Mouse (Mus musculus) megakaryocyte, embryonic 14.5 days (primary cell): ENCODE results near the gene Rhbdd1. TPM values are rescaled to one million over a fixed set of nuclear protein-coding genes. Genes with fewer than 3 reads are reported as not detected.

ENCODE experiments used
- H3K27me3 ChIP-seq: replicated peaks from 2 replicates; pipeline ENCODE3; 2012; ENCODE audit warnings: inconsistent platforms
- H3K36me3 ChIP-seq: replicated peaks from 2 replicates; pipeline ENCODE3; 2012; ENCODE audit warnings: low read length, inconsistent platforms, mixed read lengths
- H3K4me1 ChIP-seq: 2 replicates; pipeline ENCODE4 v1.6.1; 2012; ENCODE audit warnings: inconsistent platforms
- H3K4me3 ChIP-seq: replicated peaks from 2 replicates; pipeline ENCODE3; 2012; ENCODE audit warnings: moderate library complexity, mild to moderate bottlenecking, inconsistent platforms
- H3K9me3 ChIP-seq: 2 replicates; pipeline ENCODE4 v1.6.1; 2012; ENCODE audit warnings: inconsistent platforms
- FLI1 ChIP-seq: IDR thresholded peaks from 2 replicates; pipeline ENCODE4 v1.6.1; 2012; ENCODE audit warnings: low read length, inconsistent platforms, mixed read lengths
- GATA1 ChIP-seq: IDR thresholded peaks from 3 replicates; pipeline ENCODE4 v1.6.1; 2012; ENCODE audit warnings: mixed read lengths, low read length, inconsistent platforms, borderline replicate concordance
- polyA plus RNA-seq: library from polyadenylated mRNA; stranded (reverse); fragments of >175 nt; gene quantifications from 2 replicates; pipeline ENCODE4 v1.2.3, GENCODE M21; 2012; ENCODE audit warnings: low replicate concordance; ENCODE audit not compliant: insufficient read depth

Rhbdd1 gene
- polyA plus RNA-seq, 1 experiment: 1.2 TPM

DNA sequence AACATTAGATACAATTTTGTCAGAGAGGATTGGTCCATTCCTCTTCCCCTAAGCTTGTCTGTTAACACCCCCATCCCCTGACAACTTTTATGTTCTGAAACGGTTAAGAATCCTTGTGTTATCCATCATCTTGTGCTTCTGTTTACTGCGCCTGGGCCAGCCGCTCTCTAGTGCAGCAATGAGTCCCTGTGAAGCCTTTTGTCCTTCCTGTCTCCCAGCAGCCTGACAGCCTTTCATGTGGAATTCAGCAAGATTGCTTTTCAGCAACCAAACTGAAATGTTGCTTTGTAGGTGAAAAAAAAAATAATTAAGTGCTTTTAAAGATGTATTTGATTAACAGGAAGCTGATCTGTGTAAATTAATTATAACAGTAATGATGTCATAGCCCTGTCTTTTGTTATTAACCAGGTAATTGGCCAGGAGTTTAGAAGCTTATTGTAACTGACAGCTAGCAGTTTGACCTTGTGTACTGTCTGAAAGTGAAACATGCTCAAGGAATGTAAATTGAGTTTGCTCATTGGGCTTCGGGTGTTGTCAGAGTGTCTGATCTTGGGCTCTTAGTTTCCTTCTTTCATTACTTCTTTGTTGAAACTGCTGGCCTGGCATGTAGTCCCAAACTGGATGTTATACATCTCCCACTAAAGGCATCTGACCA, 8.0 kb downstream of the Rhbdd1 start:
- Histone ChIP-seq H3K4me1 (peaks cover 10% of the 10 kb centered on the region), H3K4me3 (no peak overlapping the region), H3K36me3 (peaks cover 50% of the 10 kb centered on the region), H3K9me3 (peaks cover 24% of the 10 kb centered on the region), H3K27me3 (no peaks in the 10 kb centered on the region)
- TF ChIP-seq GATA1: no peak
- no peak for TF ChIP-seq FLI1

DNA sequence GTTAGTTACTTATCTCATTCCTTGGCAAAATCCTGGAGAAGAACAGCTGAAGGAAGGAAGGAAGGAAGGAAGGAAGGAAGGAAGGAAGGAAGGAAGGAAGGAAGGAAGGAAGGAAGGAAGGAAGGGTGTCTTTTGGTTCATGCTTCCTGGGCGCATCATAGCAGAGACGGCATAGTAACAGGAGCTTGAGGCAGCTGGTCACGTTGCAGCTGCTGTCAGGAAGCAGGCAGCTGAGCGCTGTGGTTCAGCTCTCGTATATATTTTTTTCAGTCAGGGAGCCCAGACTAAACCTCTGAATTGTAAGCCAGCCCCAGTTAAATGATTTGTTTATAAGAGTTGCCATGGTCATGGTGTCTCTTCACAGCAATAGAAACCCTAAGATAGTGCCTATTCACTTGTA, 9.9 kb downstream of the Rhbdd1 start:
- H3K4me1 ChIP-seq: peaks cover 3% of the 10 kb centered on the region; the same call in 1 of the 2 replicates
- H3K27me3 ChIP-seq: no peaks in the 10 kb centered on the region
- peaks cover 24% of the 10 kb centered on the region for H3K9me3 ChIP-seq
- H3K4me3 ChIP-seq: no peak overlapping the region
- peaks cover 49% of the 10 kb centered on the region for H3K36me3 ChIP-seq
- no peak for TF ChIP-seq FLI1
- TF ChIP-seq GATA1: no peak

DNA sequence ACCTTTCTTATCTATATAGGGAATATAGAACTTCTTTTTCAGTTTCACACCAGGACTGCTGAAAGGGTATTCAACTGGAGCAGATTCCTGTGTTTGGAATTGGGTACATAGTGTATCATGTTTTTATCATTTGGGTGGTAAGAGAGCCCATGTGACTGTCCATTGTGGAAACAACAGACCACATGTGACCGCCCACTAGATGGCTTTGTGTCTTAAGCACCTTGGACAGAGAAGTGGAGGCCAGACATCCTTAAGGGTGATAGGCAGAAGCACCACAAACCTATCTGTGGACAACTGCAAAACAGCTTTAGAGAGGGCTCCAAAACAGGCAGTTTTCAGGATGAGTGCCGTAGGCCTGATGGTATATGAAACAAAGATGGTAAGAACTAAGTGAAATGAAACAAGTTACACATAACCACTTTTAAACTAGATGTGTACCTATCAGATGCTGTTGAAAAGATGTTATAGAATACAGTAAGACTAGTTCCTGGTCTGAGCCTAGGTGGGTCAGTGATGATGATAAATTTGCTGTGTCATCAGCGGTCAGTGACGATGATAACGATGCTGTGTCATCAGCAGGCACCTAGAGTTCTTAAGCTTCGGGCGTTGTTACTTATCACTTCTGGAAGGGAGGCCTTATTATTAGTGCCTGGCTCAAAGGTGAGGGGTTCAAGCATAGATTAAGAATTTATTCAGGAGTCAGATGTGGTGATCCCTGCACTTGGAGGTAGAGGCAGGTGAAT, 12.0 kb downstream of the Rhbdd1 start:
- Histone ChIP-seq H3K9me3 (peaks cover 30% of the 10 kb centered on the region), H3K4me1 (no peaks in the 10 kb centered on the region), H3K27me3 (no peaks in the 10 kb centered on the region), H3K4me3 (no peak overlapping the region), H3K36me3 (peaks cover 49% of the 10 kb centered on the region)
- TF ChIP-seq FLI1: no peak
- TF ChIP-seq GATA1: no peak

DNA sequence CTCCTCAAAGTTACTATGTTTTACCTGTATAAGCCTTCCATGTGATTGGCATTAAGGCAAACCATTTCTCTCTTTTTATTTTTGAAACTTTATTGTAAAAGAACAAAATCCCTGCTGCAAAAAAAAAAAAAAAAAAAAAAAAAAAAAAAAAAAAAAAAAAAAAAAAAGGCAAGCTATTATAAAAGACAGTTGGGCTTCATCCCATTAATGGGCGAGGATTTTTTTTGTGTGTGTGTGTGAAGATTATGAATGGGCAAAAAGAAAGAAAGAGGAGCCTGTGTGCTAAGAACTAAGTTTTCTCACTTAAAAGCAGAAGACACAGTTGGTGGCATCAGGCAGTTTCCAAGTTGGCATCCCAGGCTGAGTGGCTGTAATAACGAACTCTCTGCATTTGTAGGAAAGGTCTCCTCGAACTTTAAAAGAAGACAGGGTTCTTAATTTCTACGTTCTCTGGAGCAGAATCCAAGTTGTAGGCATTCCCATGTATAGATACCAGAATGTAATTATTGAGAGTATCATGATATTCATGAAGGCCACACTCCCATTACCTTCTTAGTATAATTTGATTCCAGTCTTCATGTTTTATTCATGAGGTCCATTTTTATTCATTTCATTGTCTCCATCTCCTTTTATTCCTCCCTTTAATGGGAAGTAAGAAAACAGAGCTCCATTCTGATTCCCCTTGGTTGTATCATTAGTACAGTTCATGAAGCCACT, 13.1 kb downstream of the Rhbdd1 start:
- Histone ChIP-seq H3K4me3 (no peak overlapping the region), H3K4me1 (no peaks in the 10 kb centered on the region), H3K27me3 (no peaks in the 10 kb centered on the region), H3K9me3 (peaks cover 34% of the 10 kb centered on the region), H3K36me3 (peaks cover 56% of the 10 kb centered on the region)
- TF ChIP-seq FLI1 (no peak), GATA1 (no peak)

DNA sequence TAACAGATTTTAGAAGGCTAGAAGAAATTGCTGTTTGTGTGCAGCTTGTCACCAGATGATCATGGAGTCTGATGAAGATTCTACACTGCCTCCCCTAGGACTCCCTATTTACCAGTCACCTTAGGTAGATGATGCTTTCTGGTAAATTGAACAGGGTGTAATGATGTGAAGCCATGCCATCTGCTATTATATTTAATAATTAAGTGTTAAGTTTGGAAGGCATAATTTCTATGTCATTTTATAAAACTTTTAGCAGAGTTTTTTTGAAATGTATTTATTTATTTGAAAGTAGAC, 13.6 kb downstream of the Rhbdd1 start:
- TF ChIP-seq FLI1: no peak
- TF ChIP-seq GATA1: no peak
- peaks cover 39% of the 10 kb centered on the region for H3K9me3 ChIP-seq
- H3K36me3 ChIP-seq: peaks cover 60% of the 10 kb centered on the region
- H3K27me3 ChIP-seq: no peaks in the 10 kb centered on the region
- 0 out of 2 replicates have a peak, but pooled peaks cover 2% of the 10 kb centered on the region for H3K4me1 ChIP-seq
- no peak overlapping the region for H3K4me3 ChIP-seq

DNA sequence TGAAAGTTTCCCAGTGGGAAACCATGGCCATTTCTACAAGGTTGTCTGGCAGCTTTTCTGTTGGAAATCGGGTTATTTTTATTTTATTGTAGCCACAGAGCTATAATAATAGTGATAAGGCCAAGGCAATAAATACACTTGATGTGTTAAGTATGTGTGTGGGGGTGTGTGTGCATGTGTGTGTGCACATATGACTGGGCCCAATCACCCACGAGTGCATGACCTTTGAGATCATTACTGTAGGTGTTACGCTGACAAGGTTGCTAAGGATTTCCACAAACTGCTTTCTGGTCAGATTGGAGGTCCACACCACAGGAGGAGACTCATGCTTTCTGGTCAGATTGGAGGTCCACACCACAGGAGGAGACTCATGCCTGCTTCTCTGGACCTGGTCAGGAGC, 18.3 kb downstream of the Rhbdd1 start:
- Histone ChIP-seq H3K36me3 (peaks cover 50% of the 10 kb centered on the region), H3K4me3 (no peak overlapping the region), H3K4me1 (0 out of 2 replicates have a peak, but pooled peaks cover 2% of the 10 kb centered on the region), H3K9me3 (peaks cover 18% of the 10 kb centered on the region), H3K27me3 (no peaks in the 10 kb centered on the region)
- TF ChIP-seq FLI1 (no peak), GATA1 (no peak)

DNA sequence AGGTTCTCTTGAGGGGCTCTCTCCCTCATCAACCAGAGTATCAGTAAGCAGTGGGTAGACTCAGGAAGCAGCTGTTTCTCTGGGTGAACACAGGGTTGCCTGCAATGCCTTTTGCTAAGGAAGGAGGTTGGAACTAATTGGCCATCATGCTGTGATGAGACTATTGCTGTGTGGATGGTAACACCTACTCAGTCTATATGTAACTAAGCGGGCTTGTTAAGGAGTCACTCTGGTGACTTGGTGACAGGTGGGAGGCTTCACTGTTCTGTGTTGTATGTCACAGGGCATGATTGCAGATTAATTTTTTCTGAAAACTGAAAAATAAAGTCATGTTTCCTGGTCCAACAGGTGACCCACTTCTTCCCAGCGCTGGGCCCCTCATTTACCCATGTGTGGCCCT, 36.8 kb downstream of the Rhbdd1 start:
- 0 out of 2 replicates have a peak, but pooled peaks cover 3% of the 10 kb centered on the region for H3K4me1 ChIP-seq
- H3K9me3 ChIP-seq: no peaks in the 10 kb centered on the region
- no peak overlapping the region for H3K4me3 ChIP-seq
- no peaks in the 10 kb centered on the region for H3K27me3 ChIP-seq
- peaks cover 65% of the 10 kb centered on the region for H3K36me3 ChIP-seq
- TF ChIP-seq FLI1: no peak
- TF ChIP-seq GATA1: no peak

DNA sequence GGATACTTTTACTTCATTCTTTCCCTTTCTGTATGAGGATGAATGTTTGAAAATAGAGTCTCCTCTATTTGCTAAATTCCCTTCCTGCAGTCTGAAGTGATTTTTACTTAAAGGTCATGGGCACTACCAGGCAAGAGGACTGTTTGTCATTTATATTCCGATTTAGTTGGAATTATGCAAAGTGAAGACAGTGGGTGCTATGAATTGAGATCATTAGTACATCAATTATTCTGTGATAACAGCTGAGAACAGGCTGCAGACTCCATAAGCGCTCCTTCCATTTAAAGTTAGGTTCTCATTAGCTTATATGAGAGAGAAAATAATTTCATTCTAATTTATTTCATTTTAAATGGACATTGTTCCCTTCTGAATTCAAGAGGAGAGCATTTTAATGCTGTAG, 37.5 kb downstream of the Rhbdd1 start:
- Histone ChIP-seq H3K27me3 (no peaks in the 10 kb centered on the region), H3K4me3 (no peak overlapping the region), H3K36me3 (peaks cover 60% of the 10 kb centered on the region), H3K9me3 (no peaks in the 10 kb centered on the region), H3K4me1 (peaks cover 5% of the 10 kb centered on the region)
- TF ChIP-seq GATA1 (no peak), FLI1 (no peak)

DNA sequence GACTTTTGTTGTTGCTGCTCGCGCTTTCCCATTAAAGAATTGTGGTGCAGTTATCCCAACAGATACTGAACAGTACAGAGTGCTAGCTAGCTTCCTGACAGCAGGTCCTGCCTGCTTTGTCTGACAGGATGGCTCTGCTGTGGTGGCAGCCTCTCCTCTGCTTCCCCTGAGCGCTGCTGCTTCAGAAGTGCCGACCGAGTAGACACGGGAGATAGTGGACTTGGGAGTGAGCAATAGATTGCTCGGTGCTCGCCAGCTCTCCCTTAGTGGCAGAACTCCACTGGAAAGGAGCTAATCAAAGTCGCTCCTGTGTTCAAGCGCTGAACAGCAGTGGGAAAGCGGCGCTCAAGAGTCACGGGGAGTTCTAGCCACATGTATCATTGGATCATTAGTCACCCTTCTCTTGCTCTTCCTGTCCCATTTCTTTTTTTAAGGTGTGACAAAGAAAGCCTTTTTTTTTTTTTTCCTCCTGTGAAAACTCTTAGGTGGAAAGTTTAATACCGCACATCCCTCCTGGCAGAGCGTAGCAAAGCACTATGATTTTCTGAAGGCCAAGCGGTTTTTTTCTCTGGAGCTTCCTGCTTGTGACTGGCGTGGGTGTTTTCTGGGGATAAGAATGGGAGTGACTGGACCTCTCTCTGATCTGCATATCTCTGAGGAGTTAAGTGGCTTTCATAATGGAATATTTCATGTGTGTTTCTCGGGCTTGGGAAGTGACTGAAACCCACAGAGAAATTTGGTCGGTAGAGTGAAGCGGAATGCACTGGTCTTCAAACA, 42.8 kb downstream of the Rhbdd1 start:
- H3K4me1 ChIP-seq: peaks cover 8% of the 10 kb centered on the region
- peaks cover 51% of the 10 kb centered on the region for H3K36me3 ChIP-seq
- H3K9me3 ChIP-seq: peaks cover 11% of the 10 kb centered on the region; the same call in 1 of the 2 replicates
- TF ChIP-seq FLI1: no peak
- no peak for TF ChIP-seq GATA1
- no peaks in the 10 kb centered on the region for H3K27me3 ChIP-seq
- no peak overlapping the region for H3K4me3 ChIP-seq
